Mouse (Mus musculus) common myeloid progenitor, adult 5-6 weeks (primary cell): ENCODE results near the gene Ttc6. TPM values are rescaled to one million over a fixed set of nuclear protein-coding genes. Genes with fewer than 3 reads are reported as not detected.
A peak's percentile ranks its signal among the peaks of the same experiment; 100 is the strongest.

Source experiments
- ATAC-seq: replicated peaks from 2 replicates; pipeline ENCODE4 v1.8.0; 2016; ENCODE audit warnings: low read depth, mild to moderate bottlenecking, moderate TSS enrichment, inconsistent platforms; ENCODE audit not compliant: poor library complexity, severe bottlenecking
- total RNA-seq: library from RNA; stranded (forward); fragments of 200-1000, 187-1606 nt; gene quantifications from 2 replicates; pipeline ENCODE4 v1.2.3, GENCODE M21; 2017

Ttc6 gene
- total RNA-seq: not detected in 2 replicates

DNA sequence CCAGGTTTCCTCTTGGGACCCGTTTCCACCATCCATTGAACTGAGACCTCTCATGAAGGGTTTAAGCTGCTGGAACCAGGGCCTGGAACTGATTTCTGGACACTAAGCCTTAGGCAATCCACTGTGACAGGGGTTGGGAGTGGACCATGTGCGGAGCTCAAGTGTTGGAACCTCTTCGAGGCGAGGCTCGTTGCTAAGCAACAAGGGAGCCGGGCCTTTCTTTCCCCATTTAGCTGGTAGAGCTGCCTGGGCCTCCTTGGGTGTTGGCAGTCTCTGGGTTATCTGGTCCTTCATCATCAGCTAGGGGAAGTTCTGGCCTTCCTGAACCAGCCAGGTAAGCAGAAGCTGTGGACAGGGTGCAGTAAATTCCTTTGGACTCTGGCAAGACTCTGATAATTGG is at the start of gene Ttc6:
Ttc6 (plus strand) TSS at position 205 of the 400 bp plus-strand sequence.
- ATAC-seq: no peak

DNA sequence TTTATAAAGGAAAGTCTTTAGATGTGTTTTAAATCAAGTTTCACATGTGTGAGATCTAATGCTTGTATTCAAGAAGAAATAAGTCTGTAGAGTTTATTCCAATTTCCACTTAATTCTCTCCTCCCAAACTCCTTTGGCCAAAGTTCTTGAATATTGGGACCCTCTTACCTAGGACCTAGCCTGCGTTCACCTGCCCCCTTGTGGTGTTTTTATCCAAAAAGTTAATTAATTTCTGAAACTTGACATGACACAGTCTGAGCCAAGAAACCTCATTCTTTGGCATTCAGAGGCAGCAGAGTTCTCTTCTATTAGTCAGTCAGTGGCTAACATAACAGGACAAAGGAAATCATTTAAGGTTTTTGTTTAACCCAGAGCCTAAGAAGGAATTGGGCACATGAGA is 49.4 kb upstream of the Ttc6 start:
- no peak for ATAC-seq

DNA sequence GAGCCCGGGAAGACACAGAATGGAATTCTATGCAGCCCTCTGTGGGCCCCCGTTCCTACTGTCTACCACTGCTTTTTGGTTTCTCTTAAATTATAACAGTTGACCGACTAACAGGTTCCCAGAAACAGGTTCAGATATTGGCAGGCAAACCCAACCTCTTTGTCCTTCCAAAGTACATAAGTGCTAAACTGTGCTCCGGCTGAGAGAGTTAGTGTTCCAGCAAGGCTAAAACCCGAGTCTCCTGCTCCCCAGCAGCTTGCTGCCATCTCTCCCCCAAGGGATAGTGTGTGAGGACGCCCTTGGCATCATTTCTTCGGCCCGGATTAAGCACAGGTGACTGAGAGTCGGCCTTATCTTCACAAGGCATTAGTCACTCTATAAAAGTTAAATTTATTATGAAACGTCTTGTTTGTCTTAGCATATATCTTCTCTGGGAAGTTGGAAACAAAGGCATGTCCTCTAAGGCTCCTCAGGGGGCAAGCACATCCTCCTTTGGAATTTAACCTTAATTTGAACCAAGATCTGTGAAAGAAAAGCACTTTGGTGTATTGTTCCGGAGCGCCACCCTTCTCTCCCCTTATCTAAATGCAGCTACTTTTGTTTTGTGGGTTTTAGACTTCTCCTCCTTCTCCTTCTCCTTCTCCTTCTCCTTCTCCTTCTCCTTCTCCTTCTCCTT is 48.1 kb upstream of the Ttc6 start:
- ATAC-seq: no peak

DNA sequence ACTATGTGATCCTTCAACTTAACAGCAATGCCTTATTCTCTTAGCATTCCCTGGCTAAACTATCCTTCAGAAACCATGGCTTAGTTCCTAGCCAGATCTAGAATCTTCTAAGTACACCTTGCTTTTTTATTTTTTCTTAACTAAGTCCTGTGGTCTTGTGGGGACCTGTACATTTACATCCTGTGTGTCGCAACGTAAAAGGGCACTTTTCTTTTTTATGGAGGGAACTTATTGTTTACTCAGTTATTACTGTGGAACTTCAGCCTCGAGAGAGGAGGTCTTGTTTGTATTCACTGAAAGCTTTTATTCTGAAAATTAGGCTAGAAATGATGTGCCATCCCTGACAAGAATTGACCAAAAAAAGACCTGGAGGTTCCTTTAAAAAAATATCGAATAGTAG is 35.6 kb upstream of the Ttc6 start:
- no peak for ATAC-seq

DNA sequence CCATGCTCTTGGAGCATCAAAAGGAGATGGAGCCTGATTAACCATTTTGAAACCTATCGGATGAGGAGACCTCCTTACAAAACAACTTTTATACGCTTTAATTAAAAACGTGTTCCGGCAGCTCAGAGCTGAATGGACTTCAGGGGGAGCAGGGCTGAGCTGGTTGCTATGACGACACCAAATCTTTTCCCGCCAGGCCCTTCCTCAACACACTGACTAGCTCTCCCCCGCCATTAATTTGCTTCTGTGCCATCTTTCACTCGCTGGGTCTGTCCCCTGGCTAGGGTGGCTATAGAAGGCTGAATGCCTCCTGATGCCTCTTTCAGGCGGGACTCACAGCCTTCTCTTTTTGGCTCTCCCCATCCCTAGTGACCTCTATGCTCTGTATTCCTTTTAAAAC is 33.4 kb upstream of the Ttc6 start:
- ATAC-seq: no peak

DNA sequence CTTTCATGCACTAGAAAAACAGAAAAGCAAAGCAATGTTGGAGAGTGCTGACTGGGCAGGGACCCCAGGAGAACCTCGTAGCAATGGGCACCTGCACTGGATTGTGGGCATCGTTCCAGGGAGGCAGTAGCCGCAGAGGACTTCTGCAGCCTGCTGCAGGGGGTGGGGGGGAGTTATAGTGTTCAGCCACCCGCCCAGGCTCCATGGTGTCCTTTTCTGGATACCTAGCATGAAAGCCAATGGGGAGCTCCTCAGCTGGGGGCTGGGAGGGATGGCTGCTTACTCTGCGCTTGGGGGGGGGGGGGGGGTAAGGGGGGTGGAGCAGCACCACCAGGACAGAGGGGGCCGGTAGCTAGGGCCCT is 29.4 kb upstream of the Ttc6 start:
- ATAC-seq: no peak

DNA sequence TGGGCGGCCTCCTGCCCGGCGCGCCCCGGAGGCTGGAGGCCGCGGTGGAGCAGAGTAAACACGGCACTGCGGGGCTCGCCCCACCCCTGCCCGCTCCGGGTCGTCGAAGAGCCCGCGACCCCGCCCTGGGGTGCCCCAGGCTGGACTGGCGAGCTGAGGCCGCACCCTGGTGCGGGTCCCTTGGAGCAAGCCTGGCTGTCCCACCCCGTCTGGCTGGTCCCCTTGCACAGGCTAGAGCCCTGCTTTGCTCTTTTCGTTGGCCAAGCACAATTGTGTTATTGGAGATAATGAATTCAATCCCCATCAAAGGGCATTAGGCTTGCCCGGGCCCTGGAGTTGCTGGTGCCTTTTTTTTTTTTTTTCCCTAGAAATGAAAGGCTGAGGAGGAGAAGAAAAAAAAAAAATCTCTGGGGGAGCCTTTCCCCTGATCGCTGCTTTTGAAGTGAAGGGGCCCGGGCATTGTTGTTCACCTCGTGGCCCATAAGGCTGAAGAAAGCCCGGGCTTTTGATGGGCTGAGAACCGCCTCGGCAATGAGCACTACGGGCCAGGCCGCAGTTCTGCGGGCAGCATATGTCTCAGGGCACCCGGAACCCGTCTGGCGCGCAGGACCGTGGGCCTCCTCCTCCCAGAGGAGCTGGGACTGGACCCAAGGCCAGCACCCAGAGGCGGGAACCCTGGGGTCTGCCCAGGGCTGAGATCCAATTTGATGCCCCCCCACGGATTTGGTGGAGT is 28.9 kb upstream of the Ttc6 start:
- no peak for ATAC-seq

DNA sequence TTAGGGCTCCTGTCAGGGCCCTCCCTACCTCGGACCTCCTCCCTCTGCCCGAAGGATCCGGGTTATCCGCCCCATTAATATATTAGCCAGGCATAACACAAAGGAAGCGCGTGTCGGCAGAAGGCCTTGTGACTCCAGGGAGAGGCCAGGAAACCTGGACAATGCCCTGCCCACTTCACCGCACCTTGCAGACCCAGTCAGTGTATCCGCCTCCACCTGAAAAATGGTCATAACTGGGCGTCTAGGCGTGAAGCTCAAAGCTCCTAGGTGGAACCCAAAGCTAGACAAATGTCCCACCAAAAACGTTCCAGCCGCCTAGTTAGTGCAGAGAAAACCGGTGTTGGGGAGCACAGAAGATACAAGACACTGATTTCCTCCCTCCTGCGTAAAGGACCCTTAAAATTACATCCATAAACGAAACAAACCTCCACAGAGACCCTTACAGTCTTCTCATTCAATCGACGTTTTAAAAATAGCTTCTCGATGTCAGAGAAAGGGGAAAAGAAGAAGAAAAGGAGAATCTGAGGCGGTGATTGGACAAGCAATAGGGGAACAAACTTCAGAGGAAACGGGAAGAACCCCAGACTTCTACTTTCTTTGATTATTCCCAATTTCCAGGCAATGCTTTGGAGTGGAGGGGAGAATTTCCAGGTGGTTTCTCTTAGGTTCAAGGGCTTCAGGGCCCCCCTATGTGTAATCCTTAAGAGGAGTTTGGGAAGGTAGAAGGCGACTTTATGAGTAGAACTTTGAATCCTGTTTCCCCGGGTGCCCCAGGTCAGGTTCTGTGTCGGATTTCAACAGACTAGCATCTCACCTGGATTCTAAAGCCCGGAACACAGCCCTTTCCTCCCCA is 27.6 kb upstream of the Ttc6 start:
- no peak for ATAC-seq

DNA sequence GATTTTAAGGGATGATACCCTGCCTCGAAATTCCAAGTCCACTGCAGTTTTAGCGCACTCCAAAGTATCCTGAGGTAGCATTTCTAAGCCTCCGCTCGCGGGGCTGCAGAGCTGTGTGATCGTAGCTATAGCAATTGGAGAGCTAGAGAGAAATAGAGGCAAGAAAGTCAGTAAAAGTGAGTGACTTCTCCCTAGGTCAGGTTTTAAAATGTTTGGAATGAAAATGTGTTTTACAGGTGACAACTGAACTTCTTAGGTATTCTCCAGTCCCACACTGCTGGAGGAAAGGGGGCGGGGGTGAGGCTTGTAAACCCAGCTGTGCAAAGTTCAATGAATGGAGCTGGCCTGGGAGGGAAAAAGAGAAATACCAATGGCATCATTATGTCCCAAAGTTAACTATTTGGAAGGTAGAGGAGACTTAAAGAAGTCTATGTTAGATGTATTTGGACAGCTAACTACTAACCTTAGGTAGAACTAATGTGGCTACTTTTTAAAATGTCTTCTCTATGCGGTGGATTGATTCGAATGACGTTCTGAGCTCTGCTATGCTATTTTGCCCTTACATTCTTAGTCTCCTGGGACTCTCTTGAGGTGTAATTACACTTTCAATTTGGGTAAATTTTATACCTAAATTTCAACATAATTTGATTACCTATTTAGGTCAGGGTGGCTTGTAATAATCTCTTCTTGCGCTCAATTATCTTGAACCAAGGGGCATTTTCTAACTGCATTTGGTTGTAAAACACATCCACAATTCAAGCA is 26.8 kb upstream of the Ttc6 start:
- no peak for ATAC-seq

DNA sequence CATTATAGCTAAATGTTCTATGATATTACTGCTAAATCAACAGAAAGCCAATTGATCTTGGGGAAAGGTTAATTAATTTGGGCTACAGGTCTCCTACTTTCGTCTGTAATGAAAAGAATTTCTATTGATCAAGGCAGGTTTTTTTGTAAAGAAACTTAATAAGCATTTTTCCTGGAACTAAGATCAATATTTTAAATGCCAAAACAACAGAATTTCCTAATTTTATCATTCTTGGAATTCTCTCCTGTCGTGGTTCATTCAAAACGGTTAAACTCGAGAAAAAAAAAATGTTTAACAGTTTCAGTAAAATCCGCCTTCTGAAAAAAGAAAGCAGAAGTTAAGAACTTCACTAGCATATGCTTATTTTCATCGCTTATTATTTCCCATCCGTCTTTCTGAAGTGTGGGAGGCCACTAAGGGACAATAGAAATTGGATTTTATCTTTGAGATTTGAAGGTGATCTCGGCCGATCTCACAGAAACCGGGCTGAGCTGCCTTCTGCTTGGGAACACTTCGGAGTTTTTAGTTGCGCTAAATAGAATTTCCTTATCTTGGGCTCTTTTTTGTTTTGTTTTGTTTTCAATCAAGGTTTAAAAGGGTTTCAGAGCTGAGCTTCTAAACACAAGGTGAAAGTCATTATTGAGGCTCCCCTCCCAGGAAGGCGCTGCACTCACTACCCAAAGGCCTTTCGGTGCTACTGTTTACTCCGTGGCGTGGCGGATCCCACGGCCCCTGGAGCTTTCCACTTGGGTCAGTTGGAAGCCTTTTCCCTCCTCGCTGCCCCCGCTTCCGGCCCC is 25.9 kb upstream of the Ttc6 start:
- no peak for ATAC-seq

DNA sequence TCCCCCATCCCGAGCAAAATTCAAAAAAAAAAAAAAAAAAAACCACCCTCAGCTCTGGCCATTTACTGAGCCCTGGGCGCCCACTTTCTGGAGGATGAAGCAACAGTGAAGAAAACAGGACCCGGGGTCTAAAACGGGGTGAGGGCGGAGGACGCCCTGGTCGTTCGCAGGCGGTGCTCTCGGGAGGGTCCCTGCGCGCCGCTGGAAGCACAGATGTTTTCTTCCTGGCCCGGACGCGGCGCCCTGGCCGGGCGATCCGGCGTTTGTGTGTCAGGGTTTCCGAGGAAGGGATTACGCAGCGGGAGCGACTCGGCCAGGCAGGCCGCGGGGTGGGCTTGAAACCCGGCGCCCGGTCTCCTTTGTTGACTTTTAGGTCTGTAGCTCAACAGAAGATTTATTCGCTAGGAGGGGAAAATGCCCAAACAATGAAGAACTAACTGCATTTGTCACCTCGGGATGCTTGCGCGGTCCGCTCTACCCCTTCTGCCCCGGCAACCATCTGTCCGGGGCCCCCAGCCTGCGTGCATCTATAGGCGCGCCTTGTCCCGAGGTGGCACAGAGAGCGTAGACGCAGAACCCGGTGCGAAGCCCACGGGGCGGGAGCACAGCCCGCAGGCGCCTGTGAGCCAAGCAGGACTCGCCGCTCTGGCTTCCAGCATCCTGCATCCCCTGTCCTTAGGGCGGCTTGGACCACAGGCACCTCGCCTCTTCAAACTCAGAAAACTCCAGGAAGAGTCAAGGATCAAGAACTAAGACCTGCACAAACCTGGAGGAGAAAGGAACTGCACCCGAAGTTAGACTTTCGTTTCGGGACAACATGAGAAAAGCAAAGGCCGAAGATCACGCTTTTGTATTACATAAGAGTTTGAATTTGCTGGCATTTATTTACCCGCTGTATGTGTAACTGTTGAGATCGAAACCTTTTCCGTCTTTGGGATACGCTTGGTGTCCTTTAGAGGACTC is 25.0 kb upstream of the Ttc6 start:
- peak; percentile 34 for ATAC-seq

DNA sequence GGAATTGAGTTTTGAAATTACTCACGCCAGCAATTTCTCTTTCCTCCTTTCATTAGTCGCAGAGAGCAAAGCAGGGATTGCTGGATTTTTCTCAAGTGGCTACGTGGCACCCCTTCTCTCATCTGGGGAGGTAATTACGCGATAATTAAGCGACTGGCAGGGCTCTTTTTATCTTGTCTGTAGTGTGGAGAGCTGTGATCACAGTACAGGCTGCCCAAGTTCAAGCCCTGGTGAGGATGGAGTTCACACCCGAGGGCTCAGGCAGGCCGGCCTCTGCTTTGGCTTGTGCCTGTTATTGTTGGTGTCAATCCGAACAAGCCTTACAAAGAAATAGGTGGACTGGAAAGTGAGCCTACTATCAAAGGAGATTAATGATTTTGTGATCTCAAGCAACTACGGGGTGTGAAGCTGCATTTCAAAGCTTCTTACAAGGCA is 24.3 kb upstream of the Ttc6 start:
- ATAC-seq: no peak

DNA sequence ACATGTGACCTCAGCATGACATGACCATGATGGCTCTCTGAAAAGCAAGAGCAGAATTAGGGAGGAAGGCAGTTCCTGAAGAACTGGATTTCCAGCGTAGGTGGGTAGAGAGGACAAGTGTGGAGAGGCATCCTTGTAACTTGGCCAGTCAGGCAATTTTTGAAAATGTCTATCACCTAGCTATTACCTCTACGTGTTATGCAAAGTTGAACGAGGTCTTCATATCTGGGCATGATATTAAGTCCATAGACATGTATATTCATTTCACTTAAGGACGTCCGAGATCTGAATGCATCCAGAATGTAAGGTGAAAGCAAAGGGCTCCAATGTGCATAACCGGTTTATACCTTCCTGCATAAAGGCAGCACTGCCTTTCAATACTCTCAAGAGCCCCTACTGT is 22.8 kb upstream of the Ttc6 start:
- ATAC-seq: no peak

DNA sequence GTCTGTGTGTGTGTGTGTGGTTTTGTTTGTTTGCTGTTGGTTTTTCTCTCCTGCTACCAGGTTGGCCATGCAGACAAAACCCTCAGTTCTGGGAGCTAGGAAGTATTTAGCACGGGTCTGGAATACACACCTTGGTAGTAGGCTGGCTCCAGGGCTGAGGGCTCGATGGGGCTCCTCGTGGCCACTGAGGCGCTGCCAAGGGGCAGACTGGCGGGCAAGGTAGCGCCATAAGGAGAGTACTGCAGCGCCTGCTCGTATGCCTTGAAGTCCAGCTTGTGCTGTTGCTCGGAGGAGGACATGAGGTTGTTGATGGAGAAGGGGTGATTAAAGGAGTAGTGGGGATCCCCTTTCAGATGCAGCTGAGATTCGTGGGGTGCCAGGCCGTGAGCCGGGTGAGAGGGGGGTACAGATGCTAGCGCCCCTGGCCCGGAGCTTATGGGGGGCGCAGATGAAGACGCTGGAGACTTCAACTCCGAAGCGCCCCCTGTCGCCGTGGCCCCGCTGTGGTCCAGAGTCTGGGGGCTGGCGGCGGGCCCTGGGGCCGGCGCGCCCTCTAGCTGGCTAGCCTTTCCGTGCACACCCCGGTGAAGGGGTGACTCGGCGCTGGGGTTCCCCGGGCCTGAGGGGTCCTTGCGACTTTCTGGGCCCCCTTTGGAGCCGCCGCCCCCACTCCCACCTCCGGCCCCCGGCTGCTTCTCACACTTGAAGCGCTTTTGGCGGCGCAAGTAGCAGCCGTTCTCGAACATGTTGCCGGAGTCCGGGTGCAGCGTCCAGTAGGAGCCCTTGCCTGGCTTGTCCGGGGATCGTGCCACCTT is 21.8 kb upstream of the Ttc6 start:
- no peak for ATAC-seq

DNA sequence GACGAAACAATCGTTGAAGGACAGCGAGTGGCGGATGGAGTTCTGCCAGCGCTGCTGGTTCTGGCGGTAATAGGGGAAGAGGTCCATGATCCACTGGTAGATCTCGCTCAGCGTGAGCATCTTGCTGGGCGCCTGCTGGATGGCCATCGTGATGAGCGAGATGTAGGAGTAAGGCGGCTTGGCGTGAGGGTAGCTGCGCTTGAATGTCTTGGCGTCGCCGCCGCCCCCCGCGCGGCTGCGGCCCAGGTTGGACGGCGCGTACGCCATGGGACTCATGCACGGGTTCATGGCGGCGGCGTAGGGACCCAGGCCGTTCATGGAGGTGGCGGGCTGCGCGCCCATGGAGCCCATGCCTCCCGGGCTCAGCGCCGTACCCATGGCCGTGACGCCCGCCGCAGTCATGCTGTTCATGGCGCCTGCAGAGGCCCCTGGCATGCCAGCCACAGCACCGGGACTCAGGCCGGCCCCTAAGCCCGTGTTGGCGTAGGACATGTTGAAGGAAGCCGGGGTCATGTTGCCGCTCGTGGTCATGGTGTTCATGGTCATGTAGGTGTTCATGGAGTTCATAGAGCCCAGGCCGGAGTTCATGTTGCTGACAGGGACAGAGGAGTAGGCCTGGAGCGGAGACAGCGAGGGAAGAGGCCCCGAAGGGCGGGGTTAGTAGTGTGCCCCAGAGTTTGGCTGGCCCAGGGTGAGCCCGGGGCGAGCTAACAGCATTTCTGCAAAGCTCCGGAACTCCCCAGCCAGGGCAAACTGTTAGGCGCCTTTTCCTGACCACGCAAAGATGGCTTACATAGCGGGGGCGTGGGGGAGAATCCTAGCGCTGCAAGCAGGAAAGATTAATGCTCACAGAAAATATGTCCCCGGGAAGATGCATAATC is 20.9 kb upstream of the Ttc6 start:
- ATAC-seq: no peak

DNA sequence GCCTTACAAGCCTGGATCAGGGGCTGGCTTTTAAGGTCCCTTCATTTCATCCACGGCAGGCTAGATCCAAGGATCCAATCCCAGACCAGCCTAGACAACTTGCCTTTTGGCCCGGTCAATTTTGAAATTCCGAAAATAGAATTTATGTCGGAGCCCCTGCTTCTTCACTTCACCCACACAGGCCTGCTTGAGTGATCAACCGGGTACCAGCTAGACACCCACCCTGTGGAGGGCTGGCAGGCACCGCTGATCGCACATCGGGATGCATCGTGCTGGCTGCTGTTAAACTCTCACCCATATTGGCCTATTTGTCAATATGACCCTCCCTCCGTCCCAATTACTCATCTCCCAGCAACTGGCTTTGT is 20.3 kb upstream of the Ttc6 start:
- ATAC-seq: no peak
